Mouse (Mus musculus) embryonic stem cell, embryonic (primary cell): ENCODE data around the gene Gna13.

ENCODE experiments used
- CTCF ChIA-PET, 4 experiments: fragments of 300-600 bp in 2 of 4; fragments of 350-600 bp in 2 of 4; sonication (Branson Sonifier 250); formaldehyde crosslinking; loops; one replicate each; lab custom pipeline; 2022; ENCODE audit warnings: inconsistent platforms in 2 of 4; lab: Charles Lee
- POLR2A ChIA-PET, 4 experiments: fragments of 300-600 bp in 2 of 4; fragments of 350-600 bp in 2 of 4; sonication (Branson Sonifier 250); formaldehyde crosslinking; loops; one replicate each; lab custom pipeline; 2022; ENCODE audit warnings: antibody characterized with exemption in 4 of 4, inconsistent platforms in 1 of 4; lab: Charles Lee

Gna13 gene

DNA sequence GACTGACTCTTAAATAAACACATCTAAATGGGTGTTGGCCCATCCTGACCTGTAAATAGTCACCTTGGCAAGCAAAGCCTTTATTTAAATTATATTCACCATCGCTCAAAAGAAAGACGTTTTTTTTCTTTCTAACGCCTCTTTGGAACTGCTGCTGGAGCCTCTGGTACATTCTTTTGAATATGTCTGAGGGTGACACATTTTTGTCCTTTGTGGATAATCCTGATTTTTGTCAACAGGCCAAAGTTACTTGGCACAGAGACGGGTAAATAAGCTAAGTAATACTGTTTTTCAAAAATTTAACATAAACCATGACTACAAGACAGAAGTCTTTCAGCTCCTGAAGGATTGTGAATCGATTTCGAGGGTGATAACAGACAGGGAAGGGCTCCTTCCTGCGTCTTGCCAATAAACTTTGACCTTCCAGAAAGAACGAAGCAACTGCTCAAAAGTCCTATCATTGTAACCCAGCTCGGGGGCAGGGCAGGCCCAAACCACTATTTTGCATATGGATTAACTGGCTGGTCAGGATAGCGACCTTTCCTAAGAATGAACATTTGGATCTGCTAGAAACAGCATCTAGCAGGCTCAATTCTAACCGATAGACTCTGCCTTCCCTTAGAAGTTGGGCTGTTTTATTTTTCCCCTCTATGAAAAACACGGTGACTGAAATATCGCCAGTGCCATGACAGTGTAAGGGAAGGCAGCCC, 3.4 kb upstream of the Gna13 start:
- ChIA-PET CTCF (interaction anchor here in 3 of 4 experiments (0.7 to 2.5 kb wide), 4 partner anchors 15 to 28 kb away, joined by 4 to 9 read pairs (median 4); no protein-coding TSS in a partner anchor), POLR2A (interaction anchor here (0.6 to 5.8 kb wide), 22 partner anchors 8 to 319 kb away, joined by 3 to 69 read pairs (median 6); no protein-coding TSS in a partner anchor)

DNA sequence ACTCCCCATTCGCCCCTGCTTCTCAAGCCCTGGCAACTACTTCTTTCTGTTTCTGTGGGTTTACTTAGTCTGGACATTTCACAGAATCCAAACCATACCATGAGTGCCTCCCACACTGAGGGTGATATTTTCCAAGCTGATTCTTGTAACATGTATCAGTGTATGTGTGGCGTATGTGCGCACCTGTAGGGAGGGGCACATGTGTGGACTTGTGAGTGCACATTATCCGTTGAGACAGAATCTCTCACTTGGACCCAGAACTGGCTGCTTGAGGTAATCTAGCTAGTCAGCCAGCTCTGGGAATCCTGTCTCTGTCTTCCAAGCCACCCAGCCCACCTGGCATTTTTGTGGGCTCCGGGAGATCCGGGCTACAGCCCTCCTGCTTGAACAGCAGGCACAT, 2.5 kb upstream of the Gna13 start:
- CTCF ChIA-PET, result interaction anchor here in 3 of 4 experiments (1.1 to 2.5 kb wide), 4 partner anchors 16 to 29 kb away, joined by 4 to 9 read pairs (median 4); no protein-coding TSS in a partner anchor
- POLR2A ChIA-PET, result interaction anchor here (0.5 to 5.8 kb wide), 20 partner anchors 9 to 252 kb away, joined by 3 to 69 read pairs (median 9); partner anchors contain the start of genes Wipi1 (in 2 of the 4) and Amz2 (in 1 of the 4)

DNA sequence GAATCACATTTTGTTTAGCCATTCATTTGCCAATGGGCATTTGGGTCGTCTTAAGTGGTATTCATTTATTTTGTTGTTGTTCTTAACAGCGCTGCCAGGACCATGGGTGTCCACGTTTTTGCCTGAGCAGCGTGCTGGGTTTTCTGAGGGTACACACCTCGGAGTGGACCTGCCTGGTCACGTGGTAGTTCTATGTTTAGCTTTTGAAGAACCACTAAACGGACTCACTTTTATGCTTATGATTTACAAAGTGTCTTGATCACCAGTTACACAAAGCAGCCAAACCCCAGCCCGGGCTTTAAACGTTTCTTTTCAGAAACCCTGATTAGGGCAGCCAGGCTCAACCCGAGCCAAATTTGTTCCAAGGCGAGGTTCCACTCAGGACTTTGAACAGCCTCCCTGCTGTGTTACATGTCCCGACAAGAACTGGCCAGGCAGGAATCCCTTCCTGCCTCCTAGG, 2.0 kb upstream of the Gna13 start:
- POLR2A ChIA-PET, result interaction anchor here (0.8 to 5.8 kb wide), 19 partner anchors 9 to 251 kb away, joined by 3 to 69 read pairs (median 10); partner anchors contain the start of genes Wipi1 (in 2 of the 4) and Amz2 (in 1 of the 4)
- CTCF ChIA-PET, result interaction anchor here in 3 of 4 experiments (0.6 to 2.5 kb wide), 5 partner anchors 16 to 85 kb away, joined by 3 to 15 read pairs (median 5); no protein-coding TSS in a partner anchor

DNA sequence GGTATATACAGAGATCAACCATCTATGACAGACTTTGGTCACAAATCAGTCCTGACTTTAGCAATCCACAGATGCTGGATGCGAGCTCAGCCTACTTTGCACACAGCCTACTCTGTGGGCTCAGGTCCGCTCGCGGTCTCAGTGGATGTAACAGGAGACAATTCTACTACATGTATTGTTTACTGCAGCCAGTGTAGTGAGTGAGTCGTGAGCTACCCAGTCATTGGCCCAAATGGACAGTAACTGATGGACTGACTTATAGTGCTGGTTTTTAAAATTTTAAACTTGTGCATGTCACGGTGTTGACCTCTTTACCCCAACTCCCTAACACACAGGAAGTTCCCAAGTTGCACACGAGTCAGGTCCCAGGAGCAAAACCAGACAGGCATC, 1.4 kb upstream of the Gna13 start:
- ChIA-PET POLR2A (interaction anchor here (0.9 to 5.8 kb wide), 31 partner anchors 9 to 250 kb away, joined by 3 to 69 read pairs (median 6); partner anchors contain the start of genes Wipi1 (in 2 of the 4) and Amz2 (in 1 of the 4)), CTCF (interaction anchor here in 3 of 4 experiments (0.6 to 1.9 kb wide), 4 partner anchors 17 to 85 kb away, joined by 3 to 15 read pairs (median 4); no protein-coding TSS in a partner anchor)

DNA sequence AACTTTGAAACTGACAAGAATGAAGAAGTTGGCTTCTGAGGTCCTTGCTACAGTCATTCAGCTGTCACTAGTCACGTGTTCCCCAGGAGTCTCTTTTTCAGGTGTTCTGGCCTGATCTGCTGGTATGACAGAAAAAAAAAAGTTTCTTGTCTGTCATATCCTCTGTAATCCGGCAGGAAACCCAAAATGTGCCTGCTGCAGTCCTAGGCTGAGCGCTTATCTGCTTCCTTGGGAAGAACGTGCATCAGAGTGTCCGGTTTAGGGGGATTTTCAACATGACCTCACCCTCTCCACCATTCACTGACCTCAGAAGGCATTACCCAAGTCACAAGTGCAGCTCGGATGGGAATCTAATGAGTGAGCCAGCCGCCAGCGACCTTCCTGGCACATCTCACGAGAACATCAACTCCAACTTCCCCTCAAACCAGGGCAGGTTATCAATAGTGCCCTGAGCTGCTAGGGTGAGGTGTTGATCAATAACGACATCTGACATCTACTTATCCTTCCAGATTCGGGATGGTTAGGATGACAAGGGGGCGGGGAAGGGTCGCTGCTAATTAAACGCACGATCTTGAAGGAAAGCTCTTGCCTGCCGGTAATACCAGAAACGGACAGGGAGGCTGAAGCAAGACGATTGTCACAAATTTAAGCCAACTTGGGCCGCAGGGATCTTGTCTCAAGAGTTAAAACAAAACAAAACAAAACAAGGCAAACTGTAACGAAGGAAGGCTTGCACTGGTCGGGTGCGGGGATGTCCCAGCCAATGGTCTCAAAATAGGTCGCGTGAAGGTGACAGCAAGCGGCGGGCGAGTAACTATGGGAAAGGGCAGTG, 784 bp upstream of the Gna13 start:
- CTCF ChIA-PET, result interaction anchor here in 3 of 4 experiments (0.7 to 1.9 kb wide), 3 partner anchors 18 to 314 kb away, joined by 3 to 15 read pairs (median 4); no protein-coding TSS in a partner anchor
- POLR2A ChIA-PET, result interaction anchor here (0.6 to 5.8 kb wide), 31 partner anchors 8 to 250 kb away, joined by 3 to 69 read pairs (median 5); partner anchors contain the start of genes Wipi1 (in 2 of the 4) and Amz2 (in 1 of the 4)

DNA sequence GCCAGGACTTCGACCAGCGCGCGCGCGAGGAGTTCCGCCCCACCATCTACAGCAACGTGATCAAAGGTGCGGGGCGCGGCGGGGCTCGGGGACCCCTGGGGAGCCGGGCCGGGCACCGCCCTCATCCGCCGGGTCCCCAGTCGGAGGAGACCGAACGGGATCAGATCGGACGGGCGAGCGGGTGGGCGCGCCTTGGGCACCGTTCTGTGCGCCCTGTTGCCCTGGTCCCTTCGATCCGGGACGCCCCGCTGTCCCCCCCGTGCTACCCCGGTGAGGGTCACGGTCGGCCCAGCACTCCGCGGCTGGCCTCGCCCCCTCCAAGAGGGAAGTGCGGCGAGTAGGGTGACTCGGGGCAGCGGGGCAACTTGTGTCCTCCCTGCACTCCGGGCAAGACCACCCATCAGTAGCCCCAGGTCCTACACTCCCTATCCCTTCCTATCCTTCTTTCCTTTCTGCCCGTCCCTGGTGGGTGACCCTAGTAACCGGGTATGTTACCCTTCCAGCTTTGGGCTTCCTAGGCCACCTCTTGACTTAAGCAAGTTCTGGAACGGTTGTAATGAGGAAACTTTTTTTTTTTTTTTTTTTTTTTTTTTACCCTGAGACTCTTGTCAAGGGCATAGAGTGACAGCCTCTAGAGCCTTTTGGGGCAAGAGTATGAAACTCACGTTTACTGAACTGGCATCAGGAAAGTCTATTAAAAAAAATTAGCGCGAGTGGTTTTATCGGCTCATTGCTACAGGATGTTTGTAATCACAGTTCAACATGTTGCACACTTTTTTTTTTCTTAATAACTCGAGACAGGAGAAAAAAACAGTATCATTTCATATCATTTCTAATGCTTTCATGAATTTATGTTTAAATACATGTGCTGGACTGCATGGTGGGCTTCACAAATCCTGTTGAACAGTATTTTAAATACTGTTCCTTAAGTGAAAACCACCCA, 831 bp downstream of the Gna13 start:
- ChIA-PET POLR2A (interaction anchor here in 2 of 4 experiments (0.6 to 2.4 kb wide), 6 partner anchors 10 to 1693 kb away, joined by 3 to 7 read pairs (median 4); no protein-coding TSS in a partner anchor), CTCF (interaction anchor here in 1 of 4 experiments (1.0 kb wide), 1 partner anchor 32 kb away, joined by 3 read pairs; no protein-coding TSS in a partner anchor)

DNA sequence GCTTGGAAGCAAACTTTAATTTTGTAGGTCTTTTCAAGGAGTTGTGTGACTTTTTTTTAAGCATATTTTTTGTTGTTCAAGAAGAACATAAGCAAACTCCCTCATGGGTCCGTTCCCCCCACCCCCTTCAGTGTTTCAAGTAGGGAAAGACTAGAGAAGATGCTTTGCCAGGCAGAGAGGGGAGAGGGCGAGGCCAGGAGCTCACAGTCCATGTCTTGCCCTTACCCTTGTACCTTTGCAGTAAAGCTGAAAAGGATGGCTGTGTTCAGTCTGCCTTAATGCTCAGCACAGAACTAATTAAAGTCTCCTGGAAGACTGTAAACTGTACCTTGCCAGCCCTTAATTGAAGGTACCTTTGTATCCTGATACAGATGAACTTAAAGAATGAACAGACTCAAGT, 1.7 kb downstream of the Gna13 start:
- ChIA-PET CTCF (interaction anchor here in 1 of 4 experiments (1.0 kb wide), 1 partner anchor 32 kb away, joined by 3 read pairs; no protein-coding TSS in a partner anchor), POLR2A (interaction anchor here in 3 of 4 experiments (0.7 to 2.4 kb wide), 11 partner anchors 9 to 23 kb away, joined by 3 to 8 read pairs (median 4); no protein-coding TSS in a partner anchor)

DNA sequence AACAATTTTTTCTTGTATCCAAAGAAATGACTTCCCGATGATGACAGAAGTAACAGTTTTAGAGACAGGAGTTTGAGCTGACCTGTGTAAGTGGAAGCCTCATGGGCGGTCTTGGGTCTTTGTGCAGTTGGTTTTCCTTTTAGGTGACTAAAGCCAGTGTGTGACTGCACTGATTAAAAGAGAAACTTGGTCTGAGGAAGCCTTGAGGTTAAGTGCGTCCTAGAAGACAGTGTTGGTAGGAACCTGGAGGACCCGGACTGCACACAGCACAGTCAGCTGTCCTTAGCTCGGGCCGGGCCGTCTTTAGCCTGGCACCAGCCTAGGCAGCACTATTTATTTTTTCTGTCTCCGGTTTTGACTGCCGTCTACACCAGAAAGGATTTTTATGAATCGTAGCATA, 2.2 kb downstream of the Gna13 start:
- ChIA-PET POLR2A (interaction anchor here in 3 of 4 experiments (0.7 to 2.4 kb wide), 15 partner anchors 9 to 110 kb away, joined by 3 to 8 read pairs (median 4); no protein-coding TSS in a partner anchor), CTCF (interaction anchor here in 2 of 4 experiments (0.6 to 1.0 kb wide), 2 partner anchors 33 to 231 kb away, joined by 3 read pairs; no protein-coding TSS in a partner anchor)

DNA sequence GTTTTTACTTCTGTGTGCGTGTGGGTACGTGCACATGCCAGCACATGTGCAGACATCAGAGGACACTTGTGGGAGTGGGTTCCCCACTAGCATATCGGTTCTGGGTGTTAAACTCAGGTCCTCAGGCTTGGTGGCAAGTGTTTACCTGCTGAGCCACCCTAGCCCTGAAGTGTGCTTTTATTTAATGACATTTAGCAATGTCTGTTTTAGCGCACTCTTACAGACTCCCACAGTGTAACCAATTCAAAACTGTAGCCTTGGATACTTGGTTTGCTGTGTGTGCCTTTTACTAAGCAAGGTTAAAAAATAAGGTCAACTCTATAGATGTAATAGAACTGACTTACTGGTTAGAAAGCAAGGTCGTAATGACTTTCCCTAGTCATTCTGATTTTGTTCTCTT, 3.2 kb downstream of the Gna13 start:
- POLR2A ChIA-PET, result interaction anchor here in 3 of 4 experiments (0.5 to 2.0 kb wide), 13 partner anchors 8 to 109 kb away, joined by 3 to 7 read pairs (median 4); no protein-coding TSS in a partner anchor
- CTCF ChIA-PET, result no interaction called here

DNA sequence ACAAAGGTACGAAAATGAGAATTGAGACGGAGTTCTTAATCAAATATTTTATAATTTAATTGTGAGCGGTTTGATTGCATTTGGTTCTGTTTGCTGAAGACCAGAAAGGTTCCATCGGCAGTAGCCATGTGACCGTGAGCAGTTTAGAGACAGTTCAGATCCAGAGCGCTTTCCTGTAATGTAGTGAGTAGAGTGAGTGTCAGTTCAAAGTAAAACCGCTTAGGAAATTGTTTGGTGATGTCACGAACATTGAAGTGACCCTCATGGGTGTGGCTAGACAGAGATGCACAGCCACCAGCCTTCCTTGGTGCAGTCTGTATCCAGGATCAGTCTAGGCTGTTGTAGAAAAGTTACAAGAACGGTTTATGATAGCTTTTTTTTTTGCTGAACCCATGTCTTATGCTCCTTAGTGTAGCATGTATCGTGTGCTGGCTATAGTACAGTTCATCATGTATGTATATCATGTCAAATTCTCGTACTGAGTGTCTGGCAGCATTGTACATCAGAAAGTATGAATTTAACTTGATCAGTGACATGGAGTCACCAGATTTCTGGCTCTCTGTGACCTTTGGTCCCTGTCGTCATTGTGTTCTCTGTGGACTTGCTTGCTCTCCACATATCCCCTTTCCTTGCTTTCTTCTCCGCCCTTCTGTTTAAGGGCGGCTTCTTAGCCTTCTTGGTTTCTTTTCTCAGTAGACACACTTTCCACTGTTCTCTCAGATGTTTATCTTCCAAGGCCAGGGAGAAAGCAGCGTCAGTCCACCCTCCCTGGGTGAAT, 4.4 kb downstream of the Gna13 start:
- CTCF ChIA-PET, result no interaction called here
- POLR2A ChIA-PET, result interaction anchor here in 2 of 4 experiments (0.6 to 2.0 kb wide), 4 partner anchors 9 to 1818 kb away, joined by 3 to 6 read pairs (median 4); no protein-coding TSS in a partner anchor

DNA sequence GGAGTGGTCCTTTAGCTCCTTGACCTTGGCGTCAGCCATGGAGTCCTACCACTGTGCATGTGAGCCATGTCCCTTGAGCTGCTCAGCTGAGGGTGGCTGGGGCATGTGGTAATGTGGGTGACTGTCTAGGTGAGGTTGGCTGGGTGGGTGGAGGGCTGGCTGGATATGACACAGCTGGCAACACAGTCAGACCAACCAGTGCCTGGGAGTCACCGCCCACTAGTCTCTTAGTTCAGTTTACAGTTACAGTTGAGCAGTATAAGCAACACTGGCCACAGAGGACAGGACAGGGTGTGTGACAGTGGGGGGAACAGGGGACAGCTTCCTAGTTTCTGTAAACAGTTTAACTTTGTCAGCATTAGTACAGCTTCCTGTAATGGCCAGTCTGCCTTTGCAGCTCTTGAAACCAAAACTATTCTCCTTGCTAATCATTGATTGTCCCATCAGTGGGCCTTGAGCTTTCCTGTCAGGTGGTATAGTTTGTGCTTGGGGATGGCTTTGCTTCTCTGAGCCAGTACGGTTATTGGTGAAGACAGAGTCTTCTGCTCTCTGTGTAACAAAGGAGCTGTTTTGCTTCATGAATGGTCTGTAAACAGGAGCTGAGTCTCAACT, 6.5 kb downstream of the Gna13 start:
- ChIA-PET POLR2A (interaction anchor here in 3 of 4 experiments (0.5 to 4.6 kb wide), 20 partner anchors 8 to 275 kb away, joined by 3 to 33 read pairs (median 4); no protein-coding TSS in a partner anchor), CTCF (interaction anchor here in 3 of 4 experiments (0.6 to 1.5 kb wide), 4 partner anchors 25 to 41 kb away, joined by 3 to 5 read pairs (median 4); no protein-coding TSS in a partner anchor)

DNA sequence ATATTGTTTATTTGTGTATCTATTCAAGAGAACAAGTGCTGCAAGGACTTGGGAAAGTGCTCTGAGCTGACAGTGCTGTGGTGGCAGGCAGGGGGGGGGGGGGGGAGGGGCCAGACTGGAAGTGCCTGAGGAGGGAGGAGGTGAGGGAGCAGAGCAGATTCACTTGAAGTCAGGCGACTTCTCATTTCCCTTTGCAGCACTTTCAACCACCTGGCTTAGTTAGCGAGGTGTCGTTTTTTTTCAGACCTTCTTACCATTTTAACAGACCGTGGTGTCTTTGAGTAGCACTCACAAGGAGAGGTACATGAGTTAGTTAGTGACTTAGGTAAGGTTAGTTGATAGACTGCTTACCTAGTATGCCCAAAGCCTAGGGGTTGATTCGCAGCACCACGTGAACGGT, 12.8 kb downstream of the Gna13 start:
- ChIA-PET CTCF (interaction anchor here in 2 of 4 experiments (0.6 to 1.8 kb wide), 3 partner anchors 44 to 104 kb away, joined by 4 to 6 read pairs (median 6); no protein-coding TSS in a partner anchor), POLR2A (interaction anchor here in 2 of 4 experiments (0.6 to 2.8 kb wide), 9 partner anchors 9 to 1634 kb away, joined by 3 to 11 read pairs (median 4); no protein-coding TSS in a partner anchor)

DNA sequence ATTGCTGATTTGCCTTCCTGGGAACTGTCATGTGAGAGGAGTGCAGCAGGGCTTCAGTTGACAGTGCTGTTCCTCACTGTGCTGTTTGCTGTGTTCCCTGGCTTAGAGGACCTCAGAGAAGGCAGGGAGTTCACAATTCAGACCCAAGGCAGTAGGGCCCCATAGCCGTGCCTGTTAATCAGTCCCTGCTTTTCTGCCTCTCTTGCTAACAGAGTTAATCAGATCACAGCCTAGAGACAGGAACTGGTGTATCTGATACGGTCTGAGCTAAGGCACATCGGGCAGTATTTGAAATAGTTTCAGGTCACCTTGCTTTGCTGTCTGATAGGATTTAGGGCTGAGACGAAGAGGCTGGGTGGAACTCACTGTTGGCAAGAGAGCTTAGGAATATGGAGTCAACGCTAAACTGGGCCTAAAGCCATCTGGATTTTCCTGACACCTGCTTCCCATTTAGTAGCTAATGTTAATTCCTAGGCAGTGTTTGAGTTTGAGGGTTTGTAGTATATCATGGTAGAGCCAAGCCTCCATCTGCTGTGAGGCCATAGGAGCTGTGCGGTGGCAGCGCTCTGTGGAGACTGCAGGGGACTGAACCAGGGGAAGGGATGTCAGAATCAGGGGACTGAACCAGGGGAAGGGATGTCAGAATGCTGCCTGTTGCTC, 14.0 kb downstream of the Gna13 start:
- POLR2A ChIA-PET, result interaction anchor here in 2 of 4 experiments (0.6 to 2.8 kb wide), 15 partner anchors 8 to 97 kb away, joined by 3 to 9 read pairs (median 4); partner anchors contain the start of genes Amz2 (in 1 of the 2), Arsg (in 1 of the 2) and Slc16a6 (in 1 of the 2)
- CTCF ChIA-PET, result interaction anchor here in 1 of 4 experiments (1.8 kb wide), 1 partner anchor 45 kb away, joined by 6 read pairs; no protein-coding TSS in a partner anchor

DNA sequence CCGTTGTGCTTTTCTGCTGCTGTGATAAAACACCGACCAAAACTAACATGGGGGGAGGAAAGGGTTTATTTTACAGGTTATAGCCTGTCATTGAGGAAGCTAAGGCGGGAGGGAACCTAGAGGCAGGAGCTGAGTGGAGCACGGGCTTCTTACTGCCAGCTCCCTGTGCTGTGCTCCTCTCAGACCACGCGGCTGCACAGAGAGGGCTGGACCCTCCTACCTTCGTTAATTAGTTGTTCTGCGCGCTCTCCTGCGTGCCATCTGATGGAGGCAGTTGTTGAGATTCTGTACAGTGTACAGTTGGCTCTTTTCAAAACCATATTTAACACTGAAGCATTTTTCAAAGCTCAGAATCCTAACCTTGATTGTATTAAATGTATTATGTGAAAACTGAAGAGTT, 14.8 kb downstream of the Gna13 start:
- CTCF ChIA-PET, result interaction anchor here in 2 of 4 experiments (0.8 to 1.8 kb wide), 2 partner anchors 46 to 1430 kb away, joined by 3 to 6 read pairs; no protein-coding TSS in a partner anchor
- POLR2A ChIA-PET, result interaction anchor here in 3 of 4 experiments (0.6 to 2.6 kb wide), 16 partner anchors 9 to 96 kb away, joined by 3 to 9 read pairs (median 4); partner anchors contain the start of genes Amz2 (in 1 of the 3), Arsg (in 1 of the 3) and Slc16a6 (in 1 of the 3)
